Mouse (Mus musculus): Measurements from ENCODE around the gene Reep3.

The Reep3 gene

DNA sequence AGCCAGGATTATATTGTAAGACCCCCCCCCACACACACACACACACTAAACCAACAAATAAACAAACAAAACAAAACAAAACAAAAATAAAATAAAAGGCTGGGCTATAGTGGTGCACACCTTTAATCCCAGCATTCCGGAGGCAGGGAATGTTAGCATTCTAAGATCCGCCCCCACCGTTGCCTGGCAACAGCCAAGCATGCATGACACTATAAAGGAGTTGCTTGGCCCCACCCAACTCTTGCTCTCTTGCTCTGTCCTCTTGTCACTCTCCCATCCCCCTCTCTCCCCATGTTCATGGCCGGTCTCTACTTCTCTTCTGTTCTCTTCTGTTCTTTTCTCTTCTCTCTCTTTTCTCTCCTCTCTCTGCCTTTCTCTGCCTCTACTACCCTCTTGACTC is 128.2 kb downstream of the Reep3 start:
- no peak for DNase-seq

DNA sequence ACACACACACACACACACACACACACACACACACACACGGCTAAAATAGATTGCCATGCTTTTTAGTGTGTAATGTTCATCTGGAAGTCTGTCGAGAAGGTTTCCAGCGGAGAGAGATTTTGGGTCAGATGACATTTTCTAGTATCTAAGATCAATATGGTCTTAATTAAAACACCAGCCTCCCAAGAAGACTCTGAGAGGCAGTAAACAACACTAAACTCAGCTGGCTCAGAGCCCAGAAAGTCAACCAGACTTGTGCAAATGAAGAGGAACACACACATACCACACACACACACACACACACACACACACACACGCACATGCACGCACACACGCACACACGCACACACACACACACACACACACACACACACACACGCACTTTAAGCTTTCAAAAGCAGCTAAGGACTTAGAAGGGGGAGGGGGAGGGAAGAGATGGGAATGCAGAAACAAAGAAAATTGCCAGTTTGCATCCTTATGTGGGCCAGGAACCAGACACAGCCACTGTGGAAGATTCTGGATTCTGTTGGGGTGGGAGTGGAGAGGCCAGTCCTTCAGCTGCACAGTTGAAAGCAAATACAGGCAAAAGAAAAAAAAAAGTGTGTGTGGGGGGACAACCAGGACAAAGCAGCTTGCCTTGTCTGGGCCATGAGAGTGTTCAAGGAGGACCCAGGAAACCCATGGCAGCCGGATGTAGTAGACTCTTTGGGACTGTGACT is 130.2 kb downstream of the Reep3 start:
- DNase-seq: no peak

DNA sequence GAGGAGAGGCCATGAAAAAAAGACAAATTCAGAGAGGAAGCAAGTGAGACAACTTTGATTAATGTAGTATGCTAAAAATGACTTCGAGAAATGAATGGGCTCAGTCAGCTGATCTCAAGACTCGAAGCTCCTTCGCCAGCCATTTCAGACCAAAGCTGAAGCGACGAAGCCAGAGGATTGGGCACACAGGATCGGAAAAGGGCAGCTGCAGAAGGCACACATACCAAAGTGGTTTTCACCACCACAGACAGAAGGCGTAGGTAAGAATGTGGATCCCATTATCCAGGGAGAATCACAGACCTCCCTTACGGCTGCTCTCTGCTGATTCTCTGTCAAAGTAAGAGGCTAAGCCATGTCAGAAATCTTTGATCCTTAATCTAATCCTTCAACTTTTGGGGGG is 136.6 kb downstream of the Reep3 start:
- no peak for DNase-seq

Data from cerebellum, adult 11-12 months (tissue).